Mouse (Mus musculus) bone marrow, adult 2 months (tissue): ENCODE results near the gene Ubtf.

Source experiments
- CTCF ChIP-seq: fragments of 200-500 bp; IDR thresholded peaks from 2 replicates; pipeline ENCODE4 v1.5.1; 2011; ENCODE audit warnings: low read length, control low read depth; ENCODE audit not compliant: control insufficient read depth, insufficient read depth
- POLR2A ChIP-seq: fragments of 200-500 bp; IDR thresholded peaks from 2 replicates; pipeline ENCODE4 v1.6.1; 2011; ENCODE audit warnings: low read depth, mild to moderate bottlenecking, control low read depth, low read length, borderline replicate concordance; ENCODE audit not compliant: control insufficient read depth

DNA sequence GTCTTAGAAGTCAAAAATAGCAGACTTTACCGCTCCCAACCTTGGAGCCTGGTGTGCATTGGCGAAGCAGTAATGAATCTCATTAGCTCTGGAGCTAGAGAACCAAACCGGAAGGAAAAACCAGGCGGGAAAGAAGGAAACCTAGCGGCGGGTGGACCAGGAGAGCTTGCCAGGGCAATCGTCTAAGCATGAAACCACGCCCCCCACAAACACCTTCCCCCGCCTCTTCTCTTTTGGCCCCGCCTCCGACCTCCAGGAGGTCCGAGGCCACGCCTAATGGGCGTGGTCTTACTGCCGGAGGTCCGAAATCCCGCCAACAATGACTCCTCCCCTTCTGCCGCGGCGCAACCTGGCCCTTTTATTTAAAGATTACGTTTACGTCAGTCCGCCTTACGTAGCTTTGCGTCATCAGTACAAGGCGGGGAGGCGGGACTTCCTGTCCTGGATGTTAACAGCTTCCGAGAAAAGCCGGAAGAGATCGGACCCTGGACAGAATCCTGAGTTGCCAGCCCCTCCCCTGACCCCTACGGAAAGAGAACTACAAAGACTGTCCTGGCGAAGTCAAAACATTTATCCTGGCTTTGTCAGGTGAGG lies 34.9 kb downstream of the Ubtf start, which contains the start of gene Tmub2:
- no peak for TF ChIP-seq CTCF
- no peak for TF ChIP-seq POLR2A
